Mouse (Mus musculus) kidney, adult 2 months (tissue): Measurements from ENCODE around the gene Cd151.

Experiments used
- CTCF ChIP-seq: fragments of 200-500 bp; conservative IDR thresholded peaks from 2 replicates; pipeline ENCODE4 v1.5.1; 2011; ENCODE audit warnings: low read depth, mild to moderate bottlenecking, control low read depth, low read length, moderate library complexity, mixed read lengths; ENCODE audit not compliant: insufficient read depth, insufficient read length
- POLR2A ChIP-seq: fragments of 200-500 bp; IDR thresholded peaks from one replicate; pipeline ENCODE4 v1.6.1; 2011; ENCODE audit warnings: low read depth, low read length, control low read depth

GRCm38 (mm10) chr7:141443081-141443821 lies 23.9 kb upstream of the Cd151 start:
- TF ChIP-seq CTCF (no peak), POLR2A (no peak)
